Mouse (Mus musculus): Measurements from ENCODE around the gene Pde4c.

GRCm38 (mm10) chr8:70693636-70694035 lies 29.9 kb upstream of the Pde4c start:
- TF ChIP-seq GATA1 (IDR thresholded peaks at IDR 0.05; ENCODE audit: low read length): no peak
- TF ChIP-seq TAL1 (IDR thresholded peaks at IDR 0.05; ENCODE audit: low read length): no peak

All from erythroblast, embryonic 14.5 days (primary cell).